Mouse (Mus musculus): ENCODE measurements around the gene Gpt2. TPM values are rescaled to one million over a fixed set of nuclear protein-coding genes. Genes with fewer than 3 reads are reported as not detected.

The Gpt2 gene
- polyA plus RNA-seq, 1 experiment from 2014 or later, result 46.2 TPM

DNA sequence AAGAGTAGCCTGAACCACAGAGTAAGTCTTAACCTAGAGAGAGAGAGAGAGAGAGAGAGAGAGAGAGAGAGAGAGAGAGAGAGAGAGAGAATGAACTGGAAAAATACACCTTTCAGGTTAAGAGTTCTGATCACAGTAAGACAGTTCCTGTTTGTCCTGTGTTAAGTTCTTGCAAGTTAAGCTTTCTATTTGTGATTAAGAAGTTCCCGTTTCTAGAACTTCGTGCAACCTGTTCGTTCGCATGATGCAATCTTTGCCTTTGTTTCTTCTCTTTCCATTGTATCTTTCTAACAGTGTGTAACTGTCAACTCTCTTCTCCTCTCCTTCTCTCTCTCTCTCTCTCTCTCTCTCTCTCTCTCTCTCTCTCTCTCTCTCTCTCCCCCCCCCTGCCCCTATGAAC lies 78.1 kb downstream of the Gpt2 start:
- Histone ChIP-seq H3K9me3 (no peaks in the 10 kb centered on the region), H3K9ac (no peak overlapping the region), H3K36me3 (no peaks in the 10 kb centered on the region), H3K4me2 (replicated peaks) (no peak overlapping the region), H3K4me3 (no peak overlapping the region), H3K27me3 (replicated peaks) (no peaks in the 10 kb centered on the region), H3K4me1 (no peaks in the 10 kb centered on the region), H3K27ac (no peak overlapping the region)
- no peak for ATAC-seq (ENCODE audit: low FRiP score, low read depth)
- WGBS, result 87% methylated on average over 4 of the region's 4 CpGs

DNA sequence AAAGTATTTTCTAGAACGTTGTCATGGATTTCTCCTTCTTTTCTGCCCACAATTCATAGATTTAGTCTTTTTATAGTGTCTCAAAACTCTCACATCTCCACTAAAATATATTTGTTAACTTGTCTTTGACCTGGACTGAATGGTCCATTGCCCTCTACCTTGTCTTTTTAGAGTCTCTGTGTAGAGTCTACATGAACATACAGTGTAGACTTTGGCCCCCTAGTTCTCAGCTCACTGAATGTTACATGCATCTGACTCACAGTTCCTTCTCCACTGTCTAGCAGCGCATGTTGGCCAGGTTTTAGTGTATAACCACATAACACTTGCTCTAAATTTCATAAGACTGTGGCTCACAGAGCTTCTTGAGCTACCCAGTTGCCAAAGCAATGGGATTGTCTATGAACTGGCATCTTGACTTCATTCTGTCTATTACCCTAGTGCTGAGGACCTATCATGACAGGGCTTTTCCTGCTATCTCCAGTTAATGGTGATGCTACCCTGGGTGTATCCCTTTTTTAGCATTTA lies 81.7 kb downstream of the Gpt2 start:
- Histone ChIP-seq H3K4me2 (replicated peaks) (no peak overlapping the region), H3K4me3 (no peak overlapping the region), H3K9me3 (no peaks in the 10 kb centered on the region), H3K27ac (no peak overlapping the region), H3K36me3 (no peaks in the 10 kb centered on the region), H3K9ac (no peak overlapping the region), H3K4me1 (no peaks in the 10 kb centered on the region), H3K27me3 (replicated peaks) (no peaks in the 10 kb centered on the region)
- no peak for ATAC-seq (ENCODE audit: low FRiP score, low read depth)
- 88% methylated on average over 2 of the region's 2 CpGs for WGBS

Other genes with a start within 250 kb of the Gpt2 start
- gene Orc6, start 192.9 kb upstream of the Gpt2 start, polyA plus RNA-seq (2016; fragmentation: Nextera tagmentation; extraction: Ambion mirVana), result 86.5 and 89.0 TPM in 2 replicates
- gene Vps35, start 192.8 kb upstream of the Gpt2 start, polyA plus RNA-seq (2016; fragmentation: Nextera tagmentation; extraction: Ambion mirVana), result 157 and 177 TPM in 2 replicates
- gene Mylk3, start 106.2 kb upstream of the Gpt2 start, polyA plus RNA-seq (2016; fragmentation: Nextera tagmentation; extraction: Ambion mirVana), result 1.2 and 1.4 TPM in 2 replicates
- 43.0 and 47.3 TPM in 2 replicates for gene 4921524J17Rik, start 59.7 kb upstream of the Gpt2 start, polyA plus RNA-seq (2016; fragmentation: Nextera tagmentation; extraction: Ambion mirVana)
- gene Dnaja2, start 62.8 kb downstream of the Gpt2 start, polyA plus RNA-seq (2016; fragmentation: Nextera tagmentation; extraction: Ambion mirVana), result 173 and 180 TPM in 2 replicates
- gene Neto2, start 208.3 kb downstream of the Gpt2 start, polyA plus RNA-seq (2016; fragmentation: Nextera tagmentation; extraction: Ambion mirVana), result 35.1 and 37.5 TPM in 2 replicates